Mouse (Mus musculus): ENCODE measurements at regions not wholly inside any gene's neighbourhood (a gene's known extent, or its start where the extent isn't known, plus 50 kb on each side); places are given as distances from the start of the nearest gene placed in this dataset.

- TF ChIP-seq CHD2 (IDR thresholded peaks at IDR 0.05; ENCODE audit: low read depth, low read length) (no peak), MAFK (IDR thresholded peaks at IDR 0.05; ENCODE audit: insufficient read depth, low read depth, low read length) (no peak), HCFC1 (IDR thresholded peaks at IDR 0.05; ENCODE audit: borderline replicate concordance, insufficient read depth, low read length) (no peak), ZC3H11A (IDR thresholded peaks at IDR 0.05; ENCODE audit: borderline replicate concordance, low read depth, low read length) (no peak), ZNF384 (IDR thresholded peaks at IDR 0.05; ENCODE audit: low read depth, low read length) (no peak)
- Histone ChIP-seq H3K27ac (ENCODE audit: insufficient read depth, low read depth, low read length, poor library complexity, severe bottlenecking) (no peak overlapping the region), H3K9me3 (ENCODE audit: control insufficient read depth, insufficient read depth, low read depth, low read length) (no peaks in the 10 kb centered on the region), H3K4me1 (ENCODE audit: control insufficient read depth in 2 of 2, insufficient read depth in 2 of 2, low read length in 2 of 2, poor library complexity in 1 of 2) (no peaks in the 10 kb centered on the region), H3K4me3 (ENCODE audit: insufficient read depth in 1 of 2, low read depth in 1 of 2, low read length in 2 of 2, poor library complexity in 1 of 2, severe bottlenecking in 1 of 2) (no peak overlapping the region), H3K36me3 (ENCODE audit: control insufficient read depth, insufficient read depth, low read length, poor library complexity, severe bottlenecking) (no peaks in the 10 kb centered on the region), H3K9ac (ENCODE audit: insufficient read depth, low read depth, low read length, poor library complexity, severe bottlenecking) (no peak overlapping the region)
- in situ Hi-C loops (cut with MboI; ENCODE audit: low sequenced_read_pairs in 2 of 2, unreplicated experiment in 2 of 2) = no loop called here
- no peak for DNase-seq (ENCODE audit: low read depth, low spot score)
These were observed 57.0 kb downstream of the Rps29 start for GRCm38 (mm10) chr12:69101965-69102364.

- in situ Hi-C loops (cut with MboI; ENCODE audit: low sequenced_read_pairs in 2 of 2, unreplicated experiment in 2 of 2) = no loop called here
- H3K9ac ChIP-seq (ENCODE audit: insufficient read depth, low read depth, low read length, poor library complexity, severe bottlenecking) = no peak overlapping the region
- peak overlapping the region; percentile 40 to 69; a peak in 3 of 4 replicates for H3K4me3 ChIP-seq (ENCODE audit: insufficient read depth in 1 of 2, low read depth in 1 of 2, low read length in 2 of 2, poor library complexity in 1 of 2, severe bottlenecking in 1 of 2)
- no peaks in the 10 kb centered on the region for H3K36me3 ChIP-seq (ENCODE audit: control insufficient read depth, insufficient read depth, low read length, poor library complexity, severe bottlenecking)
- DNase-seq (ENCODE audit: low read depth, low spot score) = peak; percentile 26
- no peak overlapping the region for H3K27ac ChIP-seq (ENCODE audit: insufficient read depth, low read depth, low read length, poor library complexity, severe bottlenecking)
- H3K9me3 ChIP-seq (ENCODE audit: control insufficient read depth, insufficient read depth, low read depth, low read length) = no peaks in the 10 kb centered on the region
- H3K4me1 ChIP-seq (ENCODE audit: control insufficient read depth in 2 of 2, insufficient read depth in 2 of 2, low read length in 2 of 2, poor library complexity in 1 of 2) = peaks cover 0 to 3% of the 10 kb centered on the region in 2 experiments; a peak in 1 of 4 replicates
- TF ChIP-seq HCFC1 (IDR thresholded peaks at IDR 0.05; ENCODE audit: borderline replicate concordance, insufficient read depth, low read length) (no peak), CHD2 (IDR thresholded peaks at IDR 0.05; ENCODE audit: low read depth, low read length) (no peak), MAFK (IDR thresholded peaks at IDR 0.05; ENCODE audit: insufficient read depth, low read depth, low read length) (no peak), ZC3H11A (IDR thresholded peaks at IDR 0.05; ENCODE audit: borderline replicate concordance, low read depth, low read length) (no peak), ZNF384 (IDR thresholded peaks at IDR 0.05; ENCODE audit: low read depth, low read length) (no peak)
These were observed 64.1 kb downstream of the Rps29 start for GRCm38 (mm10) chr12:69094856-69095255.

GRCm38 (mm10) chr12:69093073-69093797, 65.8 kb downstream of the Rps29 start:
- no peaks in the 10 kb centered on the region for H3K9me3 ChIP-seq (ENCODE audit: control insufficient read depth, insufficient read depth, low read depth, low read length)
- peak; percentile 50 for DNase-seq (ENCODE audit: low read depth, low spot score)
- peaks cover 0 to 3% of the 10 kb centered on the region in 2 experiments; a peak in 1 of 4 replicates for H3K4me1 ChIP-seq (ENCODE audit: control insufficient read depth in 2 of 2, insufficient read depth in 2 of 2, low read length in 2 of 2, poor library complexity in 1 of 2)
- H3K4me3 ChIP-seq (ENCODE audit: insufficient read depth in 1 of 2, low read depth in 1 of 2, low read length in 2 of 2, poor library complexity in 1 of 2, severe bottlenecking in 1 of 2) = no peak overlapping the region
- in situ Hi-C loops (cut with MboI; ENCODE audit: low sequenced_read_pairs in 2 of 2, unreplicated experiment in 2 of 2) = no loop called here
- H3K9ac ChIP-seq (ENCODE audit: insufficient read depth, low read depth, low read length, poor library complexity, severe bottlenecking) = no peak overlapping the region
- no peak overlapping the region for H3K27ac ChIP-seq (ENCODE audit: insufficient read depth, low read depth, low read length, poor library complexity, severe bottlenecking)
- no peaks in the 10 kb centered on the region for H3K36me3 ChIP-seq (ENCODE audit: control insufficient read depth, insufficient read depth, low read length, poor library complexity, severe bottlenecking)
- no peak for TF ChIP-seq MAFK (IDR thresholded peaks at IDR 0.05; ENCODE audit: insufficient read depth, low read depth, low read length)

- H3K4me1 ChIP-seq (ENCODE audit: control insufficient read depth in 2 of 2, insufficient read depth in 2 of 2, low read length in 2 of 2, poor library complexity in 1 of 2) = peaks cover 0 to 9% of the 10 kb centered on the region in 2 experiments; a peak in 1 of 4 replicates
- no peak overlapping the region for H3K9ac ChIP-seq (ENCODE audit: insufficient read depth, low read depth, low read length, poor library complexity, severe bottlenecking)
- H3K27ac ChIP-seq (ENCODE audit: insufficient read depth, low read depth, low read length, poor library complexity, severe bottlenecking) = no peak overlapping the region
- no peaks in the 10 kb centered on the region for H3K36me3 ChIP-seq (ENCODE audit: control insufficient read depth, insufficient read depth, low read length, poor library complexity, severe bottlenecking)
- H3K9me3 ChIP-seq (ENCODE audit: control insufficient read depth, insufficient read depth, low read depth, low read length) = no peaks in the 10 kb centered on the region
- H3K4me3 ChIP-seq (ENCODE audit: insufficient read depth in 1 of 2, low read depth in 1 of 2, low read length in 2 of 2, poor library complexity in 1 of 2, severe bottlenecking in 1 of 2) = no peak overlapping the region
- TF ChIP-seq ZC3H11A (IDR thresholded peaks at IDR 0.05; ENCODE audit: borderline replicate concordance, low read depth, low read length) = peak; percentile 75; the same call in 1 of the 2 replicates
- TF ChIP-seq ZNF384 (IDR thresholded peaks at IDR 0.05; ENCODE audit: low read depth, low read length) = no peak
- in situ Hi-C loops (cut with MboI; ENCODE audit: low sequenced_read_pairs in 2 of 2, unreplicated experiment in 2 of 2) = no loop called here
- peak; percentile 48 for DNase-seq (ENCODE audit: low read depth, low spot score)
These were observed 70.9 kb downstream of the Rps29 start for GRCm38 (mm10) chr12:69087928-69088609.
